Mouse (Mus musculus) embryonic fibroblast, embryonic 13.5 days (primary cell): ENCODE measurements around the gene Stum.

Experiments
- CTCF ChIP-seq: IDR thresholded peaks from 2 replicates; pipeline ENCODE4 v1.5.1; 2011; ENCODE audit warnings: mild to moderate bottlenecking, control low read depth, low read length, moderate library complexity, borderline replicate concordance; ENCODE audit not compliant: insufficient read depth
- POLR2A ChIP-seq: IDR thresholded peaks from 2 replicates; pipeline ENCODE4 v1.6.1; 2011; ENCODE audit warnings: low read depth, mild to moderate bottlenecking, control low read depth, low read length, moderate library complexity

- TF ChIP-seq CTCF (no peak), POLR2A (no peak)
Measured at GRCm38 (mm10) chr1:180404706-180405105, 78.6 kb downstream of the Stum start.
